Mouse (Mus musculus) retina, embryonic 14.5 days (tissue): Measurements from ENCODE around the gene Pklr.
"Not testable (repeated sequence)": the region's sequence is repeated elsewhere in the genome, so short reads cannot be mapped to it uniquely, and the experiment has no call there.

Experiments
- DNase-seq: peaks from one replicate; pipeline ENCODE4 v3.0.0-alpha.2; 2015; ENCODE audit warnings: low spot score

Gene Pklr

GRCm38 (mm10) chr3:89124241-89124640 is 11.7 kb upstream of the Pklr start:
- DNase-seq: no peak

GRCm38 (mm10) chr3:89125981-89126380 is 10.0 kb upstream of the Pklr start:
- DNase-seq: no peak

- DNase-seq: no peak
Measured at GRCm38 (mm10) chr3:89129908-89130307, 6.0 kb upstream of the Pklr start.

GRCm38 (mm10) chr3:89131816-89132215 is 4.1 kb upstream of the Pklr start:
- DNase-seq: no peak

GRCm38 (mm10) chr3:89132285-89133062 is 3.5 kb upstream of the Pklr start:
- peak; percentile 63 for DNase-seq

GRCm38 (mm10) chr3:89133063-89133450 is 2.9 kb upstream of the Pklr start:
- no peak for DNase-seq

- no peak for DNase-seq
Measured at GRCm38 (mm10) chr3:89133752-89134151, 2.2 kb upstream of the Pklr start.

- DNase-seq: peak; percentile 24
Measured at GRCm38 (mm10) chr3:89136365-89136764, 423 bp downstream of the Pklr start.

GRCm38 (mm10) chr3:89144821-89145220 is 8.9 kb downstream of the Pklr start:
- DNase-seq: no peak

- DNase-seq: peak; percentile 39
Measured at GRCm38 (mm10) chr3:89145566-89145965, 9.6 kb downstream of the Pklr start.

- no peak for DNase-seq
Measured at GRCm38 (mm10) chr3:89147101-89147978, 11.4 kb downstream of the Pklr start.

- DNase-seq: no peak
Measured at GRCm38 (mm10) chr3:89147979-89148311, 12.0 kb downstream of the Pklr start.

- no peak for DNase-seq
Measured at GRCm38 (mm10) chr3:89148567-89148966, 12.6 kb downstream of the Pklr start.

- DNase-seq: no peak
Measured at GRCm38 (mm10) chr3:89152084-89152835, 16.3 kb downstream of the Pklr start.

- no peak for DNase-seq
Measured at GRCm38 (mm10) chr3:89156951-89157350, 21.0 kb downstream of the Pklr start.

GRCm38 (mm10) chr3:89158651-89159050 is 22.7 kb downstream of the Pklr start:
- DNase-seq: no peak

GRCm38 (mm10) chr3:89159211-89159610 is 23.3 kb downstream of the Pklr start:
- peak; percentile 70 for DNase-seq

- DNase-seq: peak; percentile 88
Measured at GRCm38 (mm10) chr3:89159616-89160344, 23.8 kb downstream of the Pklr start, which contains the start of gene Hcn3. Gene Hcn3, minus strand, starts transcription at chr3:89160196.

- DNase-seq: not testable (repeated sequence)
Measured at GRCm38 (mm10) chr3:89161207-89161606, 25.3 kb downstream of the Pklr start.

GRCm38 (mm10) chr3:89161786-89162185 is 25.8 kb downstream of the Pklr start:
- no peak for DNase-seq

GRCm38 (mm10) chr3:89163123-89163522 is 27.2 kb downstream of the Pklr start:
- DNase-seq: no peak
